Mouse (Mus musculus): ENCODE results near the gene Zfp941. TPM values are rescaled to one million over a fixed set of nuclear protein-coding genes. Genes with fewer than 3 reads are reported as not detected.

Gene Zfp941
- under 1 TPM; 0.13 to 0.23 TPM for polyA plus RNA-seq (2017; shearing (Covaris generic))

- ATAC-seq: no peak
These were observed at the start of gene Zfp941 for GRCm38 (mm10) chr7:140821653-140822329. Gene Zfp941 (minus strand): TSS chr7:140822178.

- ATAC-seq: no peak
These were observed 42.8 kb upstream of the Zfp941 start for GRCm38 (mm10) chr7:140864761-140865160.

DNA sequence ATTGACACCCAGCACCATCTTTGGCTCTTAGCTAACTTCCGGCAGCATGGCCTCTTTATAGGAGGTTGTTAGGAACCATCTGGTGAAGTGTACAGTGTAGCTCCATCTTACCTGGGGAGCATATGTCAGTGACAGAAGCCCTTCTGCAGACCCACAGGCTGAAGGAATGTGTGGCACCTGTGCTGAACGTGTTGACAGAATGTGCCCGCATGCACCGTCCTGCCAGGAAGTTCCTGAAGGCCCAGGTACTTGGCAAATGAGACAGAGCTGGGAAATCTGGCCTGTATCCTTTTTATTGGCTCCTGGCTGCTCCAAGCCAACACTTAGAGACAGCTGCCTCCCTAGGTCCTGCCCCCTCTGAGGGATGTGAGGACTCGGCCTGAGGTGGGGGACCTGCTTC, 38.8 kb upstream of the Zfp941 start:
- no peak for ATAC-seq

- no peak for ATAC-seq
These were observed 38.0 kb upstream of the Zfp941 start for GRCm38 (mm10) chr7:140859997-140860396.

DNA sequence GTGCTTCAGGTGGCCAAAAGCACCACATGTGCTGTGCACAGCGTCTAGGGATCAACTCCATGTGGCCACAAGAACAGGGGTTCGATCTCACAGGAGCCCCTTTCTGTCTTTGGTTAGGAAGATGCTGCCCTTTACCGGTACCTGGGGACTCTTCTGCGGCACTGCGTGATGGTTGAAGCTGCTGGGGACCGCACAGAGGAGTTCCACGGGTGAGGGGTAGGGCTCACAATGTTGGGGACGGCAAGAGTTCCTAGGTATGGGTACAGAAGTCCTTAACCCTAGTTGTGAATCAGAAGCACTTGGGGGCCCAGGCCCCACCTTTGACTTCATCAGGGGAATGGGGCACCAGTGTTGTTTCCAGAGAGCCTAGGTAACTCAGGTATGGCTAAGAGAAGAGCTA, 36.8 kb upstream of the Zfp941 start:
- ATAC-seq: no peak

DNA sequence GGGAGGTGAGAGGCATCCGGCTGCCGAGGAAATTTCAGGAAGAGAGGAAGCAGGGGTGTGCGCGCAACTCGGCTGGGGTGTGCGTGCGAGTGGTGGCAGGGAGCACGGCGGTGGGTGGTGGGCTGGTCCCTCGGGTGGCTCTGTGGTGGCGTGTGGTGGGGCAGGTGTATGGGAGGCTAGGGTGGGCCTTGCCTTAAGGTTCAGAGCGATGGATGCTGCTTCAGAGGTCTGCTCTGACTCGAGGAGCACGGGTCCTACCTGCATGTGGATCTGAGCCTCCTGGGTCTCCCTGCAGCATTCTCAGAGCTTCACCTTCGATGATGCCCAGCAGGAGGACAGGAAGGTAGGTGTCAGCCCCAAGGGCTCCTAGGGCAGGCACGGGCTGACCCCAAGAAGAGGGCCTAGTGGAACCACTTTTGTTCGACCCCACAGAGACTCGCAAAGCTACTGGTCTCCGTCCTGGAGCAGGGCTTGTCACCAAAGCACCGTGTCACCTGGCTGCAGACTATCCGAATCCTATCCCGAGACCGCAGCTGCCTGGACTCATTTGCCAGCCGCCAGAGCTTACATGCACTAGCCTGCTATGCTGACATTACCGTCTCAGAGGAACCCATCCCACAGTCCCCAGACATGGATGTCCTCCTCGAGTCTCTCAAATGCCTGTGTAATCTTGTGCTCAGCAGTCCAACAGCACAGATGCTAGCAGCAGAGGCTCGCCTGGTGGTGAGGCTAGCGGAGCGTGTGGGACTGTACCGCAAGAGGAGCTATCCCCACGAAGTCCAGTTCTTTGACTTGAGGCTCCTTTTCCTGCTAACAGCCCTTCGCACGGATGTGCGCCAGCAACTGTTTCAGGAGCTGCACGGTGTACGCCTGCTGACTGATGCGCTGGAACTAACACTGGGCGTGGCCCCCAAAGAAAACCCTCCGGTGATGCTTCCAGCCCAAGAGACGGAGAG, 35.9 kb upstream of the Zfp941 start, which contains the start of gene Bet1l:
Gene Bet1l (minus strand): TSS at position 28 of the 956 bp plus-strand sequence.
- peak; percentile 31 for ATAC-seq

DNA sequence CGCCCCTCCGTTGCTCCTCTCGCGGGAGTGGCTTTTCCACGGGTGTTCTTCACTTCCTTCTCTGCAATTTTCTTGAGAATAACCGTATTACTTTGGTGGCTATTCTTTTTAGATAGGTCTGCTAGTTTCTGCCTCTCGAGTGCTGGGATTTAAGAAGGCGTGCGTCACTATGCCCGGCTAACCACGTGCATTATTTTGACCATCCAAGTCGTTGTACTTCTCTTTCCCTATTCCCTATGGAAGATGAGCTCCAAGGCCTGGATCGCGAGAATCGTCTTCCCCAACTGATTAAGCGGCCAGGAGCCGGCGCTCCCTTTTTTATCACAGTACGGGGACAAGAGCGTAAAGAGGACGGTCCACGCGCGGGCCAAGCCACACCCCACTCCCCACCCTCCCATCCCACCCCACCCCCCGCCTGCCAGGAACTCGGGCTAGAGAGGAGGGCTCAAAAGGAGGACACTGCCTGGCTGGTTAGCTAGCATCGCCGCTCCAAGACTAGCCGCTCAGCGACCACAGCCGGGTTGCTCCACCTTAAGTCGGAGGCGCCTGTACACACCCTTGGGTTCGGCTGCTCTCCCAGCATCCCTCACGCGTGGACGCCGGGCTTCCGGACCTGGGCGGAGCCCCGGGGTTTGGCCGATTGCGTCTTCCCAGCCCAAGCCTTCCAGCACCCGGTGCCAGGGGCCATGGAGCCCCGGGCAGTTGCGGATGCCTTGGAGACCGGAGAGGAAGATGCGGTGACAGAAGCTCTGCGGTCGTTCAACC, 35.0 kb upstream of the Zfp941 start, which contains the start of gene Ric8a:
Gene Ric8a (plus strand): TSS at position 173 of the 765 bp plus-strand sequence.
- peak; percentile 70 for ATAC-seq

DNA sequence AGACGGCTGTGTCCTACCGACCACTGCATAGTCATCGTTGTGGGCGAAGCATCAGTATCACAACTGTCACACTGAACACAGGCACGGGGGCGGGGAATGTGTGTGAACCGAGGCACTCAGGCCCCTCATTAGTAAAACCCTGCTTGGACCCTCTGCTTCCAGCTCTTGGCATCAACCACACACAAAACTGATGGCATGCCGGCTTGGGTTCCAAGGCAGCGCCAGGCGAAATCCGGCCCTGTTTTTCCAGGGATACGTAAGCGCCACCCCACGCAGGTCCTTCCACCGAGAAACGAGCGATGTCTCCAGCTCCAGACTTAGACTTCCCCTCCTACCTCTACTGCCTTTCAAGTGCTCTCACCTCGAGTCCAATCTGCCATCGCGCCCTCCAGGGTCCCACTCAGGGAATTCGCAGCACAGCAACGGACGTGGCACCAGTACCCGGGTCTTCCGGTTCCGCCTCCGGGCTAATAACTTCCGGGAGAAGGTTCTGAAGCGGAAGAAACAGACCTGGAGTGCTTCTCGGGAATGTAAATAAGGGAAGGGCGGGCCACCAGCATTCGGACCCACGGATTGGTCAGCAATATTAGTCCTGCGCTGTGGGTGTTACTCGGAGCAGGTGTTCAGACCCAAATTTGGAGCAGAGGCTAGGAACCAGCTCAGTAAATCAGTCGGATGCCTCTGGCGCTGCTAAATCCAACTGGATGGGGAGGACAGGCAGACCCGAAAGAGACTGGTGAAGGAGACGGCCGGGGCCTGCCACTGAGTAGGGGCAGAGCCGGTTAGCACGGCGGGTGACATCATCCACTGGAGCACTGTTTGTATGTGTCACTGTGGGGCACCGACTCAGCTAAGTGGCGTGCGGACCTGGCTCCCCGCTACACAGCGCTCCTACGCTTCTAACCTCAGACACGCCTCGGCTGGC, 34.1 kb upstream of the Zfp941 start, which contains the start of gene Gm45785:
Gene Gm45785 (minus strand): TSS at position 472 of the 925 bp plus-strand sequence.
- peak; percentile 57 for ATAC-seq

DNA sequence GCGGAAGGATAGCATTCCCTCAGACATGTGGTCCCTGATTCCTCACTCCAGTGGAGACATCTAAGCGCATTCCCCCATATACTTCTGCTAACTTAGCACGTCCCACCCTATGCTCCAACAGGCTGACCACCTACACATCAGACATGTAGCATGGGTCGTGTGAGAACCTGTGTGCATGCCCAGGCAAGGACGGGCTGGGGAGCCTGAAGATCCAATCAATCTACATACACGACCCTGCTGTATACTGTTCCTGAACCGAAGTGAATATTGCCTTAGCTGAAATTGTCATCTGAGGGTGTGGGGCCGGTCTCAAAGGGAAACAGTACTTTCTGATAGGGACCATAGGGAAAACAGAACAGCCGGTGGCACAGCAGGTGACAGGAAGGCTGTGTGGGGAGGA, 33.2 kb upstream of the Zfp941 start:
- no peak for ATAC-seq

DNA sequence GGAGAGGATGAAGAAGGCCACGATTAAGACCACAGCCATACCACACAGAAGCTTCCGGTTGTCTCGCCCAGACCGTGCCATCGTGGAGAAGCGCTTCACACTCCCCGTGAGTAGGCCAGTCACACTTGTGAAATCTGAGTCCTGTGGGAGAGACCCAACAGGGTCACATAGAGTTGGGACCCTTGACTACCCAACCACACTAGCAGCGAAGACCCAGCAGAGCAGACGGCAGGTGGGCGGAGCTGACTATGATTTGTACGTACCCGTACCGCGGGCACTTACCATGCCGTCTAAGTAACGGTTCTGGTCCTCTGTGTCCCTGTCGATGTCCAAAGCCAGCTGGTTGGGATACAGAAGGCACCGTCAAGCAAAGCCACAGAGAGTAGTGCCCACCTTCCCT, 32.5 kb upstream of the Zfp941 start:
- ATAC-seq: no peak

GRCm38 (mm10) chr7:140853386-140853785, 31.4 kb upstream of the Zfp941 start:
- ATAC-seq: no peak

GRCm38 (mm10) chr7:140851916-140852315, 29.9 kb upstream of the Zfp941 start:
- no peak for ATAC-seq

DNA sequence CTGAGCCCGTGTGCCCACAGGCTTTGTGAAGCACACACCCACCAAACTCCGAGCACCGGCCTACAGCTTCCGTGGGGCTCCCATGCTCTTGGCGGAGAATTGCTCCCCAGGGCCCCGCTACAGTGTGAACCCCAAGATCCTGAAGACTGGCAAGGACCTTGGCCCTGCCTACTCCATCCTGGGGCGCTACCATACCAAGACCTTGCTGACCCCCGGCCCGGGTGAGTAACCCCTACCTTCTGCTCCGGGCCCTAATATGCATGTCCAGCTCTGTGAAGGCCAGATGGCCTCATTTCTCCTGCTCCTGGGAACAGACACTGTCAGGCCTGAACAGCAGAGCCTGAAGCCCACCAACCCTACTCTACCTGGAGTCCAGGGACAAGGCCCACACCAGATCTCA, 26.6 kb upstream of the Zfp941 start:
- ATAC-seq: no peak

- no peak for ATAC-seq
These were observed 26.0 kb upstream of the Zfp941 start, which contains the start of gene Odf3 for GRCm38 (mm10) chr7:140847755-140848580. Gene Odf3 (plus strand): TSS chr7:140847805.

DNA sequence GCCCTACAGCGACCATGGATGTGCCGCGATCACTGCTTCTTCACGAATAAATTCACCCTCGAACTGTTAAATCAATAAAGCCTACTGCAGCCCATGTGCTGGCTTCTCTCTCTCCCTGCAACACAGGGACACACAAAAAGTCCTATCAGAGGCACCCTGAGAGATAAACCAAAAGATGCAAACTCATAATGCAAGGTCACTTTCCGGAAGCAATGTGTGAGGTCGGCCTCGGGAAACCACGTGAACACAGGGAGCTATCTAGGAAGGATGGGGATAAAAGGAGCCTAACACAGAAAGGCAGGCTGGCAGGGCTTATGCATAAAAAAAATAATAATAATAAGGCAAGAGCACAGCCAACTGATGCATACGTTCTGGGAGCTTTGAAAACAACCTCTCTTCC, 24.7 kb upstream of the Zfp941 start:
- no peak for ATAC-seq

DNA sequence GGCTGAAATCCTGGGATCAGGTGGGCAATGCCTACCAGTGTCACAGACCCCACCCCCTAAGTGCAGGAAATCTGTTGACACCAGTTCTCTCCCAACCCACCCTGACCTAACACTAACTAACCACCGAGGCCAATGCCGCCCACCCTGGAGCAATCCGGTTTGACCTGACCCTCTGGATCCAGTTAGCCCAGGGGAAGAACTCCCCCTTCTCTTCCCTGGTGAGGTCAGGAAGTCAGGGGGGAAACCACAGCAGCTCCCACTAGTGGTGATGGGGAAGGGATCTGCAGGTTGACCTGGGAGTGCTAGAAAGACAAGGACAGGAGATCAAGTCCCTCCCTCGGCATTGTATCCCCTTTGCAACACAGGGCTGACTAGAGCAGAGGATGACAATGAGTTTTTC, 23.7 kb upstream of the Zfp941 start:
- ATAC-seq: no peak

GRCm38 (mm10) chr7:140844905-140845665, 23.1 kb upstream of the Zfp941 start, which contains the start of gene Scgb1c1:
Gene Scgb1c1 (plus strand): TSS chr7:140845547.
- ATAC-seq: peak; percentile 72

DNA sequence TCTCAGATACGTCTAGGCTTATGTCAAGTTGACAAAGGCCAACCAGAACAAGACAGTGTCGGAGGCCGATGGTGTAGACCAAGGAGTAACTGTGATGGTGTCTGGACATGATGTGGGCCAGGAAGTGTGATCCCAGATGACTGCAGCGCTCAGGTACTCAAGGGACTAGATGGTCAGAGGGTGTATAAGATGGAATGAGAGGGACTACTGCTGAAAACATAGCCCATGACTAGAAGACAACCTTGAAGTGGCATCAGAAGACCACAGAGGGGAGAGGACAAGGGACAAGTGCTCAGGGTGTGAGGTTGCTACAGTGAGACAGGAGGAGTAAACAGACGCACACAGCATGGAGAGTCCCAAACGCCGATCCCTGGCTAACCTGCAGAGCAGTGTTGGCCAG, 21.8 kb upstream of the Zfp941 start:
- ATAC-seq: no peak
